Mouse (Mus musculus): Measurements from ENCODE around the gene Map4k4. TPM values are rescaled to one million over a fixed set of nuclear protein-coding genes. Genes with fewer than 3 reads are reported as not detected.
A peak's percentile ranks its signal among the peaks of the same experiment; 100 is the strongest.

Gene Map4k4
- total and polyA plus RNA-seq, 2 experiments = 7.2 to 10.7 TPM

GRCm38 (mm10) chr1:39866367-39867141, 34.2 kb upstream of the Map4k4 start:
- Histone ChIP-seq H3K4me3 (ENCODE audit: insufficient read depth, low read depth, low read length) (no peak overlapping the region), H3K27me3 (ENCODE audit: control insufficient read depth, insufficient read depth, low read length) (peaks cover 3% of the 10 kb centered on the region; the same call in 1 of the 2 replicates), H3K4me1 (ENCODE audit: control insufficient read depth, insufficient read depth, low read length) (peaks cover 17% of the 10 kb centered on the region), H3K36me3 (ENCODE audit: control insufficient read depth, insufficient read depth, low read length) (no peaks in the 10 kb centered on the region), H3K79me2 (ENCODE audit: control insufficient read depth, insufficient read depth, low read length) (no peaks in the 10 kb centered on the region), H3K9ac (ENCODE audit: low read depth, low read length) (no peak overlapping the region), H3K27ac (replicated peaks; ENCODE audit: insufficient read depth, low read depth, low read length) (no peak overlapping the region)
- TF ChIP-seq POLR2A (IDR thresholded peaks at IDR 0.05; ENCODE audit: extremely low read depth, insufficient read depth, low read length) (no peak), CTCF (IDR thresholded peaks at IDR 0.05; ENCODE audit: low read depth, low read length) (no peak)
- 91% methylated on average over 9 of the region's 9 CpGs for WGBS
- no peak for DNase-seq (ENCODE audit: extremely low read depth, low read depth, low spot score)

GRCm38 (mm10) chr1:39867142-39867525, 33.6 kb upstream of the Map4k4 start:
- no peaks in the 10 kb centered on the region for H3K36me3 ChIP-seq (ENCODE audit: control insufficient read depth, insufficient read depth, low read length)
- H3K27ac ChIP-seq (replicated peaks; ENCODE audit: insufficient read depth, low read depth, low read length) = no peak overlapping the region
- H3K4me3 ChIP-seq (ENCODE audit: insufficient read depth, low read depth, low read length) = no peak overlapping the region
- TF ChIP-seq CTCF (IDR thresholded peaks at IDR 0.05; ENCODE audit: low read depth, low read length) = no peak
- no peak for TF ChIP-seq POLR2A (IDR thresholded peaks at IDR 0.05; ENCODE audit: extremely low read depth, insufficient read depth, low read length)
- 66% methylated on average over 7 of the region's 7 CpGs for WGBS
- H3K27me3 ChIP-seq (ENCODE audit: control insufficient read depth, insufficient read depth, low read length) = no peaks in the 10 kb centered on the region
- peaks cover 17% of the 10 kb centered on the region for H3K4me1 ChIP-seq (ENCODE audit: control insufficient read depth, insufficient read depth, low read length)
- no peak for DNase-seq (ENCODE audit: extremely low read depth, low read depth, low spot score)
- H3K9ac ChIP-seq (ENCODE audit: low read depth, low read length) = no peak overlapping the region
- no peaks in the 10 kb centered on the region for H3K79me2 ChIP-seq (ENCODE audit: control insufficient read depth, insufficient read depth, low read length)

GRCm38 (mm10) chr1:39867966-39868593, 32.6 kb upstream of the Map4k4 start:
- Histone ChIP-seq H3K27ac (replicated peaks; ENCODE audit: insufficient read depth, low read depth, low read length) (no peak overlapping the region), H3K27me3 (ENCODE audit: control insufficient read depth, insufficient read depth, low read length) (no peaks in the 10 kb centered on the region), H3K4me1 (ENCODE audit: control insufficient read depth, insufficient read depth, low read length) (peaks cover 17% of the 10 kb centered on the region), H3K79me2 (ENCODE audit: control insufficient read depth, insufficient read depth, low read length) (no peaks in the 10 kb centered on the region), H3K36me3 (ENCODE audit: control insufficient read depth, insufficient read depth, low read length) (no peaks in the 10 kb centered on the region), H3K4me3 (ENCODE audit: insufficient read depth, low read depth, low read length) (no peak overlapping the region), H3K9ac (ENCODE audit: low read depth, low read length) (no peak overlapping the region)
- TF ChIP-seq POLR2A (IDR thresholded peaks at IDR 0.05; ENCODE audit: extremely low read depth, insufficient read depth, low read length) (no peak), CTCF (IDR thresholded peaks at IDR 0.05; ENCODE audit: low read depth, low read length) (no peak)
- DNase-seq (ENCODE audit: extremely low read depth, low read depth, low spot score) = peak; percentile 42
- 10% methylated on average over 6 of the region's 6 CpGs for WGBS

- Histone ChIP-seq H3K4me3 (ENCODE audit: insufficient read depth, low read depth, low read length) (no peak overlapping the region), H3K27ac (replicated peaks; ENCODE audit: insufficient read depth, low read depth, low read length) (no peak overlapping the region), H3K27me3 (ENCODE audit: control insufficient read depth, insufficient read depth, low read length) (no peaks in the 10 kb centered on the region), H3K4me1 (ENCODE audit: control insufficient read depth, insufficient read depth, low read length) (peaks cover 17% of the 10 kb centered on the region), H3K9ac (ENCODE audit: low read depth, low read length) (no peak overlapping the region), H3K36me3 (ENCODE audit: control insufficient read depth, insufficient read depth, low read length) (no peaks in the 10 kb centered on the region), H3K79me2 (ENCODE audit: control insufficient read depth, insufficient read depth, low read length) (no peaks in the 10 kb centered on the region)
- WGBS = 15% methylated on average over 10 of the region's 10 CpGs
- DNase-seq (ENCODE audit: extremely low read depth, low read depth, low spot score) = peak; percentile 62
- TF ChIP-seq POLR2A (IDR thresholded peaks at IDR 0.05; ENCODE audit: extremely low read depth, insufficient read depth, low read length) = no peak
- no peak for TF ChIP-seq CTCF (IDR thresholded peaks at IDR 0.05; ENCODE audit: low read depth, low read length)
These were observed 31.7 kb upstream of the Map4k4 start for GRCm38 (mm10) chr1:39868825-39869571.

- H3K9ac ChIP-seq (ENCODE audit: low read depth, low read length) = peak overlapping the region; percentile 15; the same call in 1 of the 2 replicates
- H3K36me3 ChIP-seq (ENCODE audit: control insufficient read depth, insufficient read depth, low read length) = no peaks in the 10 kb centered on the region
- no peak for TF ChIP-seq POLR2A (IDR thresholded peaks at IDR 0.05; ENCODE audit: extremely low read depth, insufficient read depth, low read length)
- no peak for TF ChIP-seq CTCF (IDR thresholded peaks at IDR 0.05; ENCODE audit: low read depth, low read length)
- no peaks in the 10 kb centered on the region for H3K79me2 ChIP-seq (ENCODE audit: control insufficient read depth, insufficient read depth, low read length)
- no peak overlapping the region for H3K4me3 ChIP-seq (ENCODE audit: insufficient read depth, low read depth, low read length)
- WGBS = 10% methylated on average over 12 of the region's 12 CpGs
- H3K27ac ChIP-seq (replicated peaks; ENCODE audit: insufficient read depth, low read depth, low read length) = no peak overlapping the region
- peak; percentile 71 for DNase-seq (ENCODE audit: extremely low read depth, low read depth, low spot score)
- peaks cover 17% of the 10 kb centered on the region for H3K4me1 ChIP-seq (ENCODE audit: control insufficient read depth, insufficient read depth, low read length)
- H3K27me3 ChIP-seq (ENCODE audit: control insufficient read depth, insufficient read depth, low read length) = no peaks in the 10 kb centered on the region
These were observed 31.0 kb upstream of the Map4k4 start for GRCm38 (mm10) chr1:39869721-39870201.
